Mouse (Mus musculus) neural tube, embryonic 11.5 days (tissue): ENCODE measurements around the gene Dyrk3. TPM values are rescaled to one million over a fixed set of nuclear protein-coding genes. Genes with fewer than 3 reads are reported as not detected.

Experiments
- ATAC-seq: fragments of 200-750 bp; cut with Nextera tagmentation; 2 replicates; pipeline ENCODE4 v1.8.0; 2017; ENCODE audit warnings: moderate number of reproducible peaks, mild to moderate bottlenecking, moderate TSS enrichment, moderate library complexity; ENCODE audit not compliant: insufficient read depth, low FRiP score, low TSS enrichment
- DNase-seq: peaks from one replicate; pipeline ENCODE4 v3.0.0-alpha.2; 2015; ENCODE audit warnings: low spot score
- H3K27ac ChIP-seq: fragments of 300-500 bp; sonication (generic); 2 replicates; pipeline ENCODE4 v1.5.1; 2014; ENCODE audit warnings: low read depth, mild to moderate bottlenecking, low read length
- H3K27me3 ChIP-seq: fragments of 300-500 bp; sonication (generic); 2 replicates; pipeline ENCODE4 v1.6.1; 2014; ENCODE audit warnings: mild to moderate bottlenecking, low read length, mixed read lengths; ENCODE audit not compliant: control insufficient read depth, insufficient read depth
- H3K36me3 ChIP-seq: fragments of 300-500 bp; sonication (generic); 2 replicates; pipeline ENCODE4 v1.6.1; 2014; ENCODE audit warnings: mild to moderate bottlenecking, low read length, moderate library complexity, mixed read lengths; ENCODE audit not compliant: control insufficient read depth, insufficient read depth
- H3K4me1 ChIP-seq: fragments of 300-500 bp; sonication (generic); 2 replicates; pipeline ENCODE4 v1.6.1; 2014; ENCODE audit warnings: low read length, mixed read lengths; ENCODE audit not compliant: control insufficient read depth, insufficient read depth
- H3K4me2 ChIP-seq: fragments of 300-500 bp; sonication (generic); 2 replicates; pipeline ENCODE4 v1.6.1; 2014; ENCODE audit warnings: low read depth, mild to moderate bottlenecking, moderate library complexity
- H3K4me3 ChIP-seq: fragments of 300-500 bp; sonication (generic); 2 replicates; pipeline ENCODE4 v1.5.1; 2014; ENCODE audit warnings: low read depth, low read length
- H3K9ac ChIP-seq: fragments of 300-500 bp; sonication (generic); 2 replicates; pipeline ENCODE4 v1.6.1; 2014; ENCODE audit warnings: mild to moderate bottlenecking, low read length
- H3K9me3 ChIP-seq: fragments of 300-500 bp; sonication (generic); 2 replicates; pipeline ENCODE4 v1.6.1; 2016; ENCODE audit warnings: low read length; ENCODE audit not compliant: control insufficient read depth
- WGBS: fragments of 180-500 bp; shearing (Covaris S2); extraction: QIAGEN DNeasy Blood & Tissue Kit; methylation state at CpG from one replicate; pipeline ENCODE4 v1.1.7; 2014; 5-methylcytosine and 5-hydroxymethylcytosine counted together
- polyA plus RNA-seq: library from polyadenylated mRNA; unstranded; fragments of >200 nt; fragmentation: Nextera tagmentation; extraction: Ambion mirVana; gene quantifications from 2 replicates; pipeline ENCODE4 v1.2.1, GENCODE M21; 2014

Dyrk3 gene
- polyA plus RNA-seq, 1 experiment from 2014 or later, result 11.3 TPM

DNA sequence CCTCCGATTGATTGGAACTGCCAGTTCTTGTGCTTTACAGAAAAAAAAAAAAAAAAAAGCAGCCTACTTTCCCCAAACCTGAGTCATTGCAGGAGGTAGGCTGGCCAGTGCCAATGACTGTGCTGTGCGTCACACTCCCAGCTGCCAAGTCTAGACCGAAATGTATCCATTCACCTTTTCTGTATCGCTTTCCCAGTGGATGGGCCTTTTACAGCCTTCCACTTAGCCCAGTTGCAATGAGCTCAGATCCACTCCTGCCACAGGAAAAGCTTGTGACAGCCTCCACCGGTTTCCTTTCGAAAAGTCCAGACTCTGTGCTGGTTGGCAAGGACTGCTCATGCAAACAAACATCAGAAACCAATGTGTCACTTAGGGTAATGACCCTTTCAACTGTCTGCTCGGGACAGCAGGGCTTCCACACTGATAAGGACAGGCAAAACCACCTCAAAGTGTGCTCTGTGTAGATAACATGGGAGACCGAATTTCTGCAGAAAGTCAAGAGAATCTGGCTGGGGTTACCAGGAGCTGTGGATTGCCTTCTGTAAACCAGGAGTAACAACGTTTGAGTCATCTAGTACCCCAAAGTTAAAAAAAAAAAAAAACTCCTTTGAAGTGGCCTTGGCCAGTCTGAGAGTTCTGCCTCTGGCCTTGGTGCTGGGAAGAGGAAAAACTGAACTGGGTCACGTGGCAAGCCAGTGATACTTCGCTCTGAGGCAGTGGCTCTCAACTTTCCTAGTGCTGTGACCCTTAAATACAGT, 12.0 kb downstream of the Dyrk3 start:
- Histone ChIP-seq H3K9me3 (no peaks in the 10 kb centered on the region), H3K4me1 (no peaks in the 10 kb centered on the region), H3K36me3 (peaks cover 9% of the 10 kb centered on the region), H3K4me3 (no peak overlapping the region), H3K27me3 (no peaks in the 10 kb centered on the region), H3K27ac (no peak overlapping the region), H3K9ac (no peak overlapping the region), H3K4me2 (no peak overlapping the region)
- DNase-seq (no peak), ATAC-seq (no peak)
- 78% methylated on average over 11 of the region's 11 CpGs for WGBS

DNA sequence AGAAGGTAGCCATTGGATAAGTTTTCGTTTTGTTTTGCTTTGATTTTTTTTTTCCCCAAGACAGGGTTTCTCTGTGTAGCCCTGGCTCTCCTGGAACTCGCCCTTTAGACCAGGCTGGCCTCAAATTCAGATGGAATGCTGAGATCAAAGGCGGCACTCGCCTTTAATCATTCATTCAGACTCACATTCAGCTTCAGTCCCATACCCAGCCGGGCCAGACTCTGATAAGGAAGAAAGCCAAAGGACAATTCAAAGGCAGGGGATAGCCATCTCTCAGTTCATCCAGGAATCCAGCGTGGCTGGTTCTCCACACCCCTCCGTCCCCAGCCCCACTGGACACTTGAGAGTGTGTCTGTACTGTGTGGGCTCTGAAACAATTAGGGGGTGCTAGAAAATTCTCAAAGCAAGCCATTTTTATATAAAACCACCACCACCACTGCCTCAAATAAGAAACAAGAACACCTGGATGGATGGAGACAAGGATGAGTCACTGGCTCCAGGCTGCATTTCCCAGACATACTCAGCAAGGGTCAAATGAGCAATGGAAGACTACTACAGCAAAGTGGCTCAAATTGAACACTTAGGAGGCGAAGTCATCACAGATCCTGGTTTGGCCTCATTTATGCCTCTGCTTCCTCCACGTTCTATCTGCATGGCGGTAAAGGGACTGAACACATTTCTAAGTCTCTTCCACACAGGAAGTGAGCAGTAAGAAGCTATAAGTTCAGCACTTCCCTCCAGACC, 14.4 kb downstream of the Dyrk3 start:
- H3K4me3 ChIP-seq, result no peak overlapping the region
- WGBS, result 64% methylated on average over 10 of the region's 10 CpGs
- H3K9ac ChIP-seq, result no peak overlapping the region
- peaks cover 1% of the 10 kb centered on the region for H3K36me3 ChIP-seq
- H3K9me3 ChIP-seq, result no peaks in the 10 kb centered on the region
- H3K4me1 ChIP-seq, result no peaks in the 10 kb centered on the region
- no peak for DNase-seq
- no peaks in the 10 kb centered on the region for H3K27me3 ChIP-seq
- no peak overlapping the region for H3K27ac ChIP-seq
- no peak for ATAC-seq
- H3K4me2 ChIP-seq, result no peak overlapping the region

DNA sequence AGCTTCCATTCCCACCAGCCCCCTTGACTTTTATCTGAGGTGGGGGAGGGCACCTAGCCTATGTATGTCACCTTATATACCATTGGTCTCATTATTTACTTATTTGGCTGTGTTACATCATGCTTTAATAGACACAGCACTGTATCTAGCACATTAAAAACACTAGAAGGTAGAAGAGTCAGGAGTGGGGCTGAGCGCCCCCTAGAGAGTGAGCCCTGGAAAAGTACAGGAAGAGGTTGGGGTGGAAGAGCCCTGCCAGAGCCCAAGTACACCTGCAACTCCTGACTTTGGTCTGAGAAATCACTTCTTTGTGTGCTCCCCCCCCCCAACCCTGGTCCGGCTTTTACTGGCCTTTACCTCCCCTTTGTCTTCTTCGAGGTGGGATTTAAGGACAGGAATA, 16.2 kb downstream of the Dyrk3 start:
- no peaks in the 10 kb centered on the region for H3K4me1 ChIP-seq
- H3K9me3 ChIP-seq, result no peaks in the 10 kb centered on the region
- H3K36me3 ChIP-seq, result no peaks in the 10 kb centered on the region
- no peak overlapping the region for H3K9ac ChIP-seq
- H3K4me3 ChIP-seq, result no peak overlapping the region
- H3K27ac ChIP-seq, result no peak overlapping the region
- ATAC-seq, result no peak
- 53% methylated on average over 3 of the region's 3 CpGs for WGBS
- H3K27me3 ChIP-seq, result no peaks in the 10 kb centered on the region
- H3K4me2 ChIP-seq, result no peak overlapping the region
- no peak for DNase-seq

DNA sequence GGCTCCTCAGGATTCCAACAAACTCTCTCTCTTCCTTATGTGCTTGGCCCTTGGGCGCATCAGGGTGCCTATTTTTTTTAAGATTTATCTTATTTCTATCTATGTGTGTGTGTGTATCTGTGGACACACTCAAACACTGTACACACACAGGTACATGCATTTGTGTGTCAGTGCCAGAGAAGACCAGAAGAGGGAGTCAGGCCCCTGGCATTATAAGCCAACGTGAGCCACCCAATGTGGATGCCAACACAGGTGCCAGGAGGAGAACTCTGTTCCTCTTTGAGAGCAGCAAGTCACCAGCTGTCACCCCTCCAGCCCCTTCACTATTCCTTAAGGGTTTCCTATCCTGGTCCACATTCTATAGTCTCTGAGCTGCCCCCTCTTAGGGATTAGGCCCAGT, 19.1 kb downstream of the Dyrk3 start:
- no peak for ATAC-seq
- Histone ChIP-seq H3K27me3 (no peaks in the 10 kb centered on the region), H3K4me2 (no peak overlapping the region), H3K36me3 (no peaks in the 10 kb centered on the region), H3K9ac (no peak overlapping the region), H3K9me3 (no peaks in the 10 kb centered on the region), H3K4me3 (no peak overlapping the region), H3K27ac (no peak overlapping the region), H3K4me1 (no peaks in the 10 kb centered on the region)
- DNase-seq, result no peak
- WGBS, result 68% methylated on average over 2 of the region's 2 CpGs

DNA sequence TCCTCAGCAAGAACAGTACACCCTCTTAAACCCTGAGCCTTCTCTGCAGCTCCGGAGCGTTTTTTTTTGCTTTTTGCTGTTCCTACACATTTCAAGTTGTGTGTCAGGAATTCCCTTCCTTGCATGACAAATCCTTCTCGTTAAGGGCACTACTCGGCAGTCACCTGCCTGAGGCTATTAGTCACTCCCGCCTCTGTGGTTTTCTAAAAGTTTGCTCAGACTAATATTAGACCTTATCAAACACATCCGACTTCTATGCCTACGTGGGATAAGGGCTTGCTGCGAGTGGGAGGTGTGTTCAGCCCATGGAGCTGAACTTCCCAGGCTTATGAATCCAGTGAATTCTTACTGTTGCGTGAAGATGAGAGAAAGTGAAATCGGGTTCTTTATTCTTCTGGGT, 19.6 kb downstream of the Dyrk3 start:
- Histone ChIP-seq H3K36me3 (no peaks in the 10 kb centered on the region), H3K4me1 (no peaks in the 10 kb centered on the region), H3K9me3 (no peaks in the 10 kb centered on the region), H3K27ac (no peak overlapping the region), H3K9ac (no peak overlapping the region), H3K27me3 (no peaks in the 10 kb centered on the region), H3K4me2 (no peak overlapping the region), H3K4me3 (no peak overlapping the region)
- ATAC-seq, result no peak
- DNase-seq, result no peak
- 84% methylated on average over 10 of the region's 10 CpGs for WGBS

DNA sequence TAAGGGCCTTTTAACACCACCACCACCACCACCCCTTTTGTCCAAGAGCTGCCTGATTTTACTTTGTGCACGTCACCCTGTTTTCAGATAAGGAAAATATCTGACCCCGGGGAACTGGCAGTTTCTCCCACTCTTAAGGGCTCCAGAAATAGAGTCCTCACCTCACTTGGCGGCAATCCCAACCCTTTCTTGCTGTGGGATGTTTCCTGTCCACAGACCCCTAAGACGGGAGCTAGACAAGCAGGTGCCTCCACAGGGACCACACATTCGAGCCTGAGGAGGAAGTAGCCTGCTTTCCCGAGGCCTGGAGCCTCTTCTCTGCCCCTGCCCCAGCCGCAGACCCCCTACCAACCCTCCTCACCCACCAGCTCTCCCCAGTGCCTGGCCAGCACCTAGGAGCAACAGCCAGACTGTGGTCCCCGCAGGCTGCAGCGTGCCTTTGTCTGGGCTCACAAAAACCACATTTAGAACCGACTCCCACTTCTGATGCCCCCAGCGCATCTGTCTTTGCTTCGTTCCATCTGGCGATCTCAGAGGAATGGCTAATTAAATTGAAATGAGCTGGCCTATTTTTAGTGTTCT, 21.6 kb downstream of the Dyrk3 start:
- no peak for ATAC-seq
- no peak for DNase-seq
- H3K36me3 ChIP-seq, result no peaks in the 10 kb centered on the region
- H3K27me3 ChIP-seq, result no peaks in the 10 kb centered on the region
- H3K27ac ChIP-seq, result peak overlapping the region; percentile 58
- no peak overlapping the region for H3K4me3 ChIP-seq
- 73% methylated on average over 13 of the region's 13 CpGs for WGBS
- no peak overlapping the region for H3K9ac ChIP-seq
- H3K9me3 ChIP-seq, result no peaks in the 10 kb centered on the region
- no peak overlapping the region for H3K4me2 ChIP-seq
- no peaks in the 10 kb centered on the region for H3K4me1 ChIP-seq

DNA sequence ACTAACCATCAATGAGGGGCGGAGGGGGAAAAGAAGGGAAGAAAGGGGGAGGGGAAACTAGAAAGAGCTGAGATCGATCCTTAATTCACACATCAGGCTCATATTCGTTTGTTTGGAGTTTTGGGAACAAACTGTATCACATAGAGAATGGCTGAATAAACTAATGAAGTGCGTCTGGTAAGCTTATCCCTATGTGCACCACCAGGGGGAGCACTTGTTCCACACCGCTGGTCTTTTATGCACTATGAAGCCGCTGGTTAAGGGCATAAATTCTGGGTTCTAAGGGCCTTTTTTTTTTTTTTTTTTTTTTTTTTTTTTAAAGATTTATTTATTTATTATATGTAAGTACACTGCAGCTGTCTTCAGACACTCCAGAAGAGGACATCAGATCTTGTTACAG, 22.2 kb downstream of the Dyrk3 start:
- Histone ChIP-seq H3K9ac (no peak overlapping the region), H3K9me3 (no peaks in the 10 kb centered on the region), H3K27me3 (no peaks in the 10 kb centered on the region), H3K4me1 (no peaks in the 10 kb centered on the region), H3K36me3 (no peaks in the 10 kb centered on the region), H3K4me3 (no peak overlapping the region), H3K27ac (no peak overlapping the region), H3K4me2 (no peak overlapping the region)
- WGBS, result 16% methylated on average over 6 of the region's 6 CpGs
- DNase-seq (peak; percentile 76), ATAC-seq (0 out of 2 replicates have a peak, but pooled peaks have one; percentile 43)

DNA sequence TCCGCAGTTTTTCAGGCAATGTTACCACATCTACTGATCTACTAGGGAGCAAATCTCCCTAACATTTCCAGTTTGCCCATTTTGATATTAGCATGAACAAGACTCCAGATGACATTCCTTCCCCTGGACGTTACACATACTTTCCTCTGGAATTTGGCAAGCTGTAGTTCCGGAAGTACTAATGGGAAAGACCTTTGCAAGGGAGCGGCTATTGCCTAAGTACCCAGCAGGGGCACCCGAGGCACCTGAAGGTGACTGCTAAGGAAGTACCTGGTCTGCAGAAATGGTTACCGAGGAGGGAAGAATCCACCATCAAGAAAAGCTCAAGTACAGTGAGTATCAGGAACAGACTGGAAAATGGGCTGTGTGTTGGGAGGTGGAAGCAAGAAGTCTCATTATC, 25.6 kb downstream of the Dyrk3 start:
- Histone ChIP-seq H3K4me1 (no peaks in the 10 kb centered on the region), H3K36me3 (no peaks in the 10 kb centered on the region), H3K4me2 (no peak overlapping the region), H3K4me3 (no peak overlapping the region), H3K9ac (no peak overlapping the region), H3K27me3 (no peaks in the 10 kb centered on the region), H3K9me3 (no peaks in the 10 kb centered on the region), H3K27ac (no peak overlapping the region)
- ATAC-seq (no peak), DNase-seq (no peak)
- WGBS, result 39% methylated on average over 6 of the region's 6 CpGs
